Mouse (Mus musculus): ENCODE results near the gene Hnrnpm. TPM values are rescaled to one million over a fixed set of nuclear protein-coding genes. Genes with fewer than 3 reads are reported as not detected.

The Hnrnpm gene
- polyA plus RNA-seq, 2 experiments, result 287 to 317 TPM

GRCm38 (mm10) chr17:33685249-33685653 lies 1.4 kb downstream of the Hnrnpm start:
- peak; percentile 96 for DNase-seq (ENCODE audit: low spot score)
- under 1% methylated on average over 42 of the region's 42 CpGs for WGBS
- no peaks in the 10 kb centered on the region for H3K9me3 ChIP-seq (ENCODE audit: control insufficient read depth, low read length)
- H3K4me2 ChIP-seq (replicated peaks; ENCODE audit: low read depth, low read length, severe bottlenecking), result peak overlapping the region; percentile 86
- H3K27ac ChIP-seq (replicated peaks; ENCODE audit: low read depth, low read length), result peak overlapping the region; percentile 97
- TF ChIP-seq POLR2A (IDR thresholded peaks at IDR 0.05; ENCODE audit: borderline replicate concordance, extremely low read depth, insufficient read depth, insufficient read length), result peak; percentile 97
- H3K4me3 ChIP-seq (replicated peaks; ENCODE audit: low read length), result peak overlapping the region; percentile 92
- H3K36me3 ChIP-seq (ENCODE audit: control insufficient read depth, insufficient read depth, low read length), result 0 out of 2 replicates have a peak, but pooled peaks cover 8% of the 10 kb centered on the region
- H3K27me3 ChIP-seq (ENCODE audit: control insufficient read depth, insufficient read depth, low read length), result no peaks in the 10 kb centered on the region
- H3K9ac ChIP-seq (ENCODE audit: low read depth, low read length, severe bottlenecking), result peak overlapping the region; percentile 99
- peak; percentile 99 for ATAC-seq (ENCODE audit: low FRiP score, low read depth)
- H3K4me1 ChIP-seq (ENCODE audit: control insufficient read depth, insufficient read depth, low read length), result peaks cover 29% of the 10 kb centered on the region

GRCm38 (mm10) chr17:33684671-33685231 lies 1.9 kb downstream of the Hnrnpm start:
- Histone ChIP-seq H3K4me3 (replicated peaks; ENCODE audit: low read length) (peak overlapping the region; percentile 92), H3K9me3 (ENCODE audit: control insufficient read depth, low read length) (no peaks in the 10 kb centered on the region), H3K4me2 (replicated peaks; ENCODE audit: low read depth, low read length, severe bottlenecking) (peak overlapping the region; percentile 86), H3K27ac (replicated peaks; ENCODE audit: low read depth, low read length) (peak overlapping the region; percentile 97), H3K4me1 (ENCODE audit: control insufficient read depth, insufficient read depth, low read length) (peaks cover 29% of the 10 kb centered on the region), H3K9ac (ENCODE audit: low read depth, low read length, severe bottlenecking) (peak overlapping the region; percentile 99), H3K36me3 (ENCODE audit: control insufficient read depth, insufficient read depth, low read length) (0 out of 2 replicates have a peak, but pooled peaks cover 8% of the 10 kb centered on the region), H3K27me3 (ENCODE audit: control insufficient read depth, insufficient read depth, low read length) (no peaks in the 10 kb centered on the region)
- WGBS, result under 1% methylated on average over 32 of the region's 44 CpGs
- peak; percentile 68 for DNase-seq (ENCODE audit: low spot score)
- TF ChIP-seq POLR2A (IDR thresholded peaks at IDR 0.05; ENCODE audit: borderline replicate concordance, extremely low read depth, insufficient read depth, insufficient read length), result no peak
- ATAC-seq (ENCODE audit: low FRiP score, low read depth), result peak; percentile 79

GRCm38 (mm10) chr17:33681767-33682166 lies 4.9 kb downstream of the Hnrnpm start:
- no peak overlapping the region for H3K27ac ChIP-seq (replicated peaks; ENCODE audit: low read depth, low read length)
- H3K4me1 ChIP-seq (ENCODE audit: control insufficient read depth, insufficient read depth, low read length), result peaks cover 29% of the 10 kb centered on the region
- H3K27me3 ChIP-seq (ENCODE audit: control insufficient read depth, insufficient read depth, low read length), result no peaks in the 10 kb centered on the region
- H3K4me3 ChIP-seq (replicated peaks; ENCODE audit: low read length), result no peak overlapping the region
- no peak overlapping the region; the same call in 1 of the 2 replicates for H3K4me2 ChIP-seq (replicated peaks; ENCODE audit: low read depth, low read length, severe bottlenecking)
- ATAC-seq (ENCODE audit: low FRiP score, low read depth), result no peak
- no peak overlapping the region for H3K9ac ChIP-seq (ENCODE audit: low read depth, low read length, severe bottlenecking)
- TF ChIP-seq POLR2A (IDR thresholded peaks at IDR 0.05; ENCODE audit: borderline replicate concordance, extremely low read depth, insufficient read depth, insufficient read length), result no peak
- peaks cover 17% of the 10 kb centered on the region for H3K36me3 ChIP-seq (ENCODE audit: control insufficient read depth, insufficient read depth, low read length)
- no peak for DNase-seq (ENCODE audit: low spot score)
- H3K9me3 ChIP-seq (ENCODE audit: control insufficient read depth, low read length), result no peaks in the 10 kb centered on the region

GRCm38 (mm10) chr17:33678771-33679170 lies 7.9 kb downstream of the Hnrnpm start:
- no peak for TF ChIP-seq POLR2A (IDR thresholded peaks at IDR 0.05; ENCODE audit: borderline replicate concordance, extremely low read depth, insufficient read depth, insufficient read length)
- peaks cover 32% of the 10 kb centered on the region for H3K36me3 ChIP-seq (ENCODE audit: control insufficient read depth, insufficient read depth, low read length)
- H3K27ac ChIP-seq (replicated peaks; ENCODE audit: low read depth, low read length), result no peak overlapping the region
- ATAC-seq (ENCODE audit: low FRiP score, low read depth) (no peak), DNase-seq (ENCODE audit: low spot score) (no peak)
- no peak overlapping the region for H3K4me3 ChIP-seq (replicated peaks; ENCODE audit: low read length)
- H3K4me2 ChIP-seq (replicated peaks; ENCODE audit: low read depth, low read length, severe bottlenecking), result no peak overlapping the region
- no peak overlapping the region for H3K9ac ChIP-seq (ENCODE audit: low read depth, low read length, severe bottlenecking)
- peaks cover 37% of the 10 kb centered on the region for H3K4me1 ChIP-seq (ENCODE audit: control insufficient read depth, insufficient read depth, low read length)
- no peaks in the 10 kb centered on the region for H3K9me3 ChIP-seq (ENCODE audit: control insufficient read depth, low read length)
- H3K27me3 ChIP-seq (ENCODE audit: control insufficient read depth, insufficient read depth, low read length), result no peaks in the 10 kb centered on the region

GRCm38 (mm10) chr17:33676086-33676485 lies 10.6 kb downstream of the Hnrnpm start:
- no peak overlapping the region for H3K4me3 ChIP-seq (replicated peaks; ENCODE audit: low read length)
- no peaks in the 10 kb centered on the region for H3K9me3 ChIP-seq (ENCODE audit: control insufficient read depth, low read length)
- H3K4me1 ChIP-seq (ENCODE audit: control insufficient read depth, insufficient read depth, low read length), result peaks cover 16% of the 10 kb centered on the region; the same call in 1 of the 2 replicates
- H3K36me3 ChIP-seq (ENCODE audit: control insufficient read depth, insufficient read depth, low read length), result peaks cover 28% of the 10 kb centered on the region
- no peak for ATAC-seq (ENCODE audit: low FRiP score, low read depth)
- H3K27me3 ChIP-seq (ENCODE audit: control insufficient read depth, insufficient read depth, low read length), result no peaks in the 10 kb centered on the region
- no peak for DNase-seq (ENCODE audit: low spot score)
- H3K9ac ChIP-seq (ENCODE audit: low read depth, low read length, severe bottlenecking), result no peak overlapping the region
- H3K4me2 ChIP-seq (replicated peaks; ENCODE audit: low read depth, low read length, severe bottlenecking), result no peak overlapping the region
- no peak overlapping the region for H3K27ac ChIP-seq (replicated peaks; ENCODE audit: low read depth, low read length)
- WGBS, result 90% methylated on average over 2 of the region's 2 CpGs
- TF ChIP-seq POLR2A (IDR thresholded peaks at IDR 0.05; ENCODE audit: borderline replicate concordance, extremely low read depth, insufficient read depth, insufficient read length), result no peak
